Mouse (Mus musculus) hindbrain, embryonic 10.5 days (tissue): Measurements from ENCODE around the gene Ube4b. TPM values are rescaled to one million over a fixed set of nuclear protein-coding genes. Genes with fewer than 3 reads are reported as not detected.
"Not testable (repeated sequence)": the region's sequence is repeated elsewhere in the genome, so short reads cannot be mapped to it uniquely, and the experiment has no call there.

Source experiments
- DNase-seq: peaks from one replicate; pipeline ENCODE4 v3.0.0-alpha.2; 2017; ENCODE audit warnings: low spot score
- H3K27ac ChIP-seq: fragments of 300-500 bp; sonication (generic); 2 replicates; pipeline ENCODE4 v1.5.1; 2016; ENCODE audit warnings: mild to moderate bottlenecking, moderate library complexity
- H3K27me3 ChIP-seq: fragments of 300-500 bp; sonication (generic); 2 replicates; pipeline ENCODE4 v1.6.1; 2016; ENCODE audit warnings: mild to moderate bottlenecking; ENCODE audit not compliant: poor library complexity, insufficient read depth, severe bottlenecking
- H3K36me3 ChIP-seq: fragments of 300-500 bp; sonication (generic); 2 replicates; pipeline ENCODE4 v1.6.1; 2016; ENCODE audit warnings: mild to moderate bottlenecking, moderate library complexity
- H3K4me1 ChIP-seq: fragments of 300-500 bp; sonication (generic); replicated peaks from 2 replicates; pipeline ENCODE4 v1.6.1; 2016; ENCODE audit warnings: mild to moderate bottlenecking
- H3K4me3 ChIP-seq: fragments of 300-500 bp; sonication (generic); 2 replicates; pipeline ENCODE4 v1.5.1; 2016; ENCODE audit warnings: mild to moderate bottlenecking, moderate library complexity
- H3K9me3 ChIP-seq: fragments of 300-500 bp; sonication (generic); 2 replicates; pipeline ENCODE4 v1.6.1; 2016; ENCODE audit warnings: mild to moderate bottlenecking, moderate library complexity
- WGBS: fragments of 180-500 bp; shearing (Covaris S2); methylation state at CpG from one replicate; pipeline ENCODE4 v1.1.7; 2016; 5-methylcytosine and 5-hydroxymethylcytosine counted together
- polyA plus RNA-seq: library from polyadenylated mRNA; unstranded; fragments of >200 nt; fragmentation: Nextera tagmentation; extraction: Ambion mirVana; gene quantifications from 2 replicates; pipeline ENCODE4 v1.2.1, GENCODE M21; 2016

Gene Ube4b
- polyA plus RNA-seq, 1 experiment from 2014 or later, result 65.6 TPM

GRCm38 (mm10) chr4:149454263-149454662 is 27.7 kb upstream of the Ube4b start:
- 90% methylated on average over 17 of the region's 17 CpGs for WGBS
- H3K27me3 ChIP-seq, result no peaks in the 10 kb centered on the region

GRCm38 (mm10) chr4:149453656-149454055 is 27.1 kb upstream of the Ube4b start:
- WGBS, result 78% methylated on average over 4 of the region's 4 CpGs
- no peaks in the 10 kb centered on the region for H3K27me3 ChIP-seq
- H3K36me3 ChIP-seq, result no peaks in the 10 kb centered on the region
- no peak overlapping the region for H3K27ac ChIP-seq
- DNase-seq, result peak; percentile 34
- H3K9me3 ChIP-seq, result no peaks in the 10 kb centered on the region
- no peaks in the 10 kb centered on the region for H3K4me1 ChIP-seq
- no peak overlapping the region for H3K4me3 ChIP-seq

More at GRCm38 (mm10) chr4:149454263-149454662, 27.7 kb upstream of the Ube4b start:
- DNase-seq, result no peak
- Histone ChIP-seq H3K36me3 (no peaks in the 10 kb centered on the region), H3K9me3 (no peaks in the 10 kb centered on the region), H3K4me3 (no peak overlapping the region), H3K27ac (no peak overlapping the region), H3K4me1 (no peaks in the 10 kb centered on the region)

- Histone ChIP-seq H3K9me3 (no peaks in the 10 kb centered on the region), H3K27ac (no peak overlapping the region), H3K36me3 (no peaks in the 10 kb centered on the region), H3K4me3 (no peak overlapping the region), H3K4me1 (peaks cover 8% of the 10 kb centered on the region), H3K27me3 (no peaks in the 10 kb centered on the region)
- 85% methylated on average over 3 of the region's 3 CpGs for WGBS
- DNase-seq, result no peak
Measured at GRCm38 (mm10) chr4:149450636-149451035, 24.1 kb upstream of the Ube4b start.

GRCm38 (mm10) chr4:149446309-149446708 is 19.8 kb upstream of the Ube4b start:
- no peaks in the 10 kb centered on the region for H3K9me3 ChIP-seq
- H3K4me1 ChIP-seq, result peaks cover 22% of the 10 kb centered on the region
- no peaks in the 10 kb centered on the region for H3K27me3 ChIP-seq
- H3K36me3 ChIP-seq, result no peaks in the 10 kb centered on the region
- H3K4me3 ChIP-seq, result peak overlapping the region; percentile 49; the same call in 1 of the 2 replicates
- 41% methylated on average over 1 of the region's 1 CpGs for WGBS
- no peak for DNase-seq
- H3K27ac ChIP-seq, result peak overlapping the region; percentile 95

- Histone ChIP-seq H3K9me3 (no peaks in the 10 kb centered on the region), H3K4me1 (peaks cover 22% of the 10 kb centered on the region), H3K36me3 (no peaks in the 10 kb centered on the region), H3K27me3 (no peaks in the 10 kb centered on the region), H3K4me3 (peak overlapping the region; percentile 49), H3K27ac (peak overlapping the region; percentile 95)
- 3% methylated on average over 11 of the region's 11 CpGs for WGBS
- DNase-seq, result peak; percentile 78
Measured at GRCm38 (mm10) chr4:149445868-149446267, 19.3 kb upstream of the Ube4b start.

GRCm38 (mm10) chr4:149444964-149445701 is 18.6 kb upstream of the Ube4b start:
- Histone ChIP-seq H3K4me3 (peak overlapping the region; percentile 49), H3K36me3 (no peaks in the 10 kb centered on the region), H3K4me1 (peaks cover 22% of the 10 kb centered on the region), H3K27ac (peak overlapping the region; percentile 95), H3K9me3 (no peaks in the 10 kb centered on the region), H3K27me3 (no peaks in the 10 kb centered on the region)
- WGBS, result under 1% methylated on average over 36 of the region's 36 CpGs
- DNase-seq, result peak; percentile 95

- Histone ChIP-seq H3K9me3 (no peaks in the 10 kb centered on the region), H3K36me3 (no peaks in the 10 kb centered on the region), H3K27me3 (no peaks in the 10 kb centered on the region), H3K27ac (peak overlapping the region; percentile 95), H3K4me3 (no peak overlapping the region; the same call in 1 of the 2 replicates), H3K4me1 (peaks cover 22% of the 10 kb centered on the region)
- no peak for DNase-seq
- 72% methylated on average over 1 of the region's 1 CpGs for WGBS
Measured at GRCm38 (mm10) chr4:149444465-149444864, 17.9 kb upstream of the Ube4b start.

- H3K27ac ChIP-seq, result no peak overlapping the region
- no peaks in the 10 kb centered on the region for H3K36me3 ChIP-seq
- H3K4me3 ChIP-seq, result no peak overlapping the region
- no peaks in the 10 kb centered on the region for H3K27me3 ChIP-seq
- no peaks in the 10 kb centered on the region for H3K9me3 ChIP-seq
- peaks cover 22% of the 10 kb centered on the region for H3K4me1 ChIP-seq
- WGBS, result 74% methylated on average over 3 of the region's 3 CpGs
- DNase-seq, result no peak
Measured at GRCm38 (mm10) chr4:149442436-149442835, 15.9 kb upstream of the Ube4b start.

GRCm38 (mm10) chr4:149440576-149440975 is 14.0 kb upstream of the Ube4b start:
- WGBS, result 80% methylated on average over 8 of the region's 8 CpGs

GRCm38 (mm10) chr4:149431887-149432286 is 5.3 kb upstream of the Ube4b start:
- 80% methylated on average over 1 of the region's 1 CpGs for WGBS
- not testable (repeated sequence) for H3K4me3 ChIP-seq, H3K27ac ChIP-seq, DNase-seq, H3K36me3 ChIP-seq, H3K4me1 ChIP-seq, H3K9me3 ChIP-seq, H3K27me3 ChIP-seq

More at GRCm38 (mm10) chr4:149440576-149440975, 14.0 kb upstream of the Ube4b start:
- H3K9me3 ChIP-seq, result no peaks in the 10 kb centered on the region
- H3K4me1 ChIP-seq, result peaks cover 13% of the 10 kb centered on the region
- H3K27ac ChIP-seq, result no peak overlapping the region
- no peaks in the 10 kb centered on the region for H3K27me3 ChIP-seq
- H3K36me3 ChIP-seq, result no peaks in the 10 kb centered on the region
- no peak for DNase-seq
- H3K4me3 ChIP-seq, result no peak overlapping the region

- no peak overlapping the region for H3K27ac ChIP-seq
- H3K9me3 ChIP-seq, result no peaks in the 10 kb centered on the region
- H3K36me3 ChIP-seq, result no peaks in the 10 kb centered on the region
Measured at GRCm38 (mm10) chr4:149429592-149429991, 3.0 kb upstream of the Ube4b start.

GRCm38 (mm10) chr4:149425801-149426292 is 702 bp downstream of the Ube4b start:
- under 1% methylated on average over 35 of the region's 35 CpGs for WGBS
- Histone ChIP-seq H3K36me3 (peaks cover 13% of the 10 kb centered on the region), H3K27me3 (no peaks in the 10 kb centered on the region), H3K4me1 (peaks cover 25% of the 10 kb centered on the region), H3K9me3 (0 out of 2 replicates have a peak, but pooled peaks cover 3% of the 10 kb centered on the region), H3K27ac (peak overlapping the region; percentile 99), H3K4me3 (peak overlapping the region; percentile 95)
- no peak for DNase-seq

More at GRCm38 (mm10) chr4:149429592-149429991, 3.0 kb upstream of the Ube4b start:
- no peak for DNase-seq
- no peak overlapping the region for H3K4me3 ChIP-seq
- peaks cover 4% of the 10 kb centered on the region for H3K4me1 ChIP-seq
- 83% methylated on average over 5 of the region's 5 CpGs for WGBS
- H3K27me3 ChIP-seq, result no peaks in the 10 kb centered on the region

- 3% methylated on average over 9 of the region's 9 CpGs for WGBS
- DNase-seq, result peak; percentile 15
- H3K27ac ChIP-seq, result peak overlapping the region; percentile 99
Measured at GRCm38 (mm10) chr4:149424755-149425154, 1.8 kb downstream of the Ube4b start.

More at GRCm38 (mm10) chr4:149424755-149425154, 1.8 kb downstream of the Ube4b start:
- Histone ChIP-seq H3K36me3 (peaks cover 13% of the 10 kb centered on the region), H3K9me3 (0 out of 2 replicates have a peak, but pooled peaks cover 3% of the 10 kb centered on the region), H3K4me1 (peaks cover 35% of the 10 kb centered on the region), H3K27me3 (no peaks in the 10 kb centered on the region), H3K4me3 (peak overlapping the region; percentile 95)
